Mouse (Mus musculus): ENCODE measurements around the gene Ccdc88c.

GRCm38 (mm10) chr12:100989780-100990288, 39.0 kb downstream of the Ccdc88c start:
- TF ChIP-seq EP300 (IDR thresholded peaks at IDR 0.05; ENCODE audit: insufficient read depth, low read depth, low read length) (no peak), POLR2A (IDR thresholded peaks at IDR 0.05; ENCODE audit: insufficient read depth, low read depth, low read length) (no peak), CTCF (IDR thresholded peaks at IDR 0.05) (no peak)

Data from heart, adult 2 months (tissue).